Mouse (Mus musculus): ENCODE results near the gene Dlg2.

DNA sequence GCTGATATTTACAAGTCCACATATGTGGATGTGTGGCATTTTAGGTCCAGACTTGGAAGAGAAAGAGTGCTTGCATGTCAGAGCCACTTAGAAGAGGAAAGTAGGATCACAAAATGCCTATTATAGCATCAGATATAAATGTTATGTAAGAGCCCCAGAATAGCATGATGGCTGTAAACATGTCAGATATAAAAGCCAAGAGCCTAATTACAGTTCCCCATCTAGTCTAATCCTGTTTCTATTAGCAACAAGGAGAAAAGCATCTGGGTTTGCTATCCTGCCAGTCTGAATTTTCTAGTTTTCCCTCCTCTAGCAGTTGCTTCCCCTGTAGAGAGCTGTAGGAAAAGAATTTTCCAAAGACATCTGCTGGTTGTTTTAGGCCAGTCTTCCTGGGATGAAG, 217.6 kb downstream of the Dlg2 start:
- TF ChIP-seq POLR2A (IDR thresholded peaks at IDR 0.05; ENCODE audit: insufficient read depth, low read depth, low read length) (no peak), CTCF (IDR thresholded peaks at IDR 0.05) (no peak), EP300 (IDR thresholded peaks at IDR 0.05; ENCODE audit: insufficient read depth, low read depth, low read length) (no peak)
